Mouse (Mus musculus) ES-E14 (cell line): ENCODE results near the gene Popdc2. TPM values are rescaled to one million over a fixed set of nuclear protein-coding genes. Genes with fewer than 3 reads are reported as not detected.
A peak's percentile ranks its signal among the peaks of the same experiment; 100 is the strongest.

ENCODE experiments used
- DNase-seq: peaks from one replicate; pipeline ENCODE4 v3.0.0-alpha.2; 2013; ENCODE audit warnings: low read depth, low spot score
- H3K27ac ChIP-seq: 2 replicates; pipeline ENCODE4 v1.5.1; 2012; ENCODE audit warnings: low read depth, mild to moderate bottlenecking, low read length, moderate library complexity, mixed read lengths; ENCODE audit not compliant: poor library complexity, insufficient read depth, severe bottlenecking
- H3K36me3 ChIP-seq: 2 replicates; pipeline ENCODE4 v1.6.1; 2012; ENCODE audit warnings: mild to moderate bottlenecking, low read length, moderate library complexity, mixed read lengths; ENCODE audit not compliant: control insufficient read depth, poor library complexity, insufficient read depth, severe bottlenecking
- H3K4me1 ChIP-seq, 2 experiments: fragments of 150-350 bp in 1 of 2; sonication (generic) in 1 of 2; 2 replicates each; pipeline ENCODE4 v1.6.1; 2012; ENCODE audit warnings: low read length in 2 of 2, mild to moderate bottlenecking in 1 of 2, mixed read lengths in 1 of 2; ENCODE audit not compliant: control insufficient read depth in 2 of 2, insufficient read depth in 2 of 2, poor library complexity in 1 of 2
- H3K4me3 ChIP-seq, 2 experiments: fragments of 150-350 bp in 1 of 2; sonication (generic) in 1 of 2; 2 replicates each; pipeline ENCODE4 v1.5.1; 2012; ENCODE audit warnings: low read length in 2 of 2, low read depth in 1 of 2, mild to moderate bottlenecking in 1 of 2, mixed read lengths in 1 of 2; ENCODE audit not compliant: insufficient read depth in 1 of 2, poor library complexity in 1 of 2, severe bottlenecking in 1 of 2
- H3K9ac ChIP-seq: 2 replicates; pipeline ENCODE4 v1.6.1; 2012; ENCODE audit warnings: low read depth, mild to moderate bottlenecking, low read length, mixed read lengths; ENCODE audit not compliant: poor library complexity, insufficient read depth, severe bottlenecking
- H3K9me3 ChIP-seq: fragments of 150-350 bp; sonication (generic); 2 replicates; pipeline ENCODE4 v1.6.1; 2012; ENCODE audit warnings: low read depth, mild to moderate bottlenecking, low read length; ENCODE audit not compliant: control insufficient read depth, insufficient read depth
- CHD2 ChIP-seq: IDR thresholded peaks from 2 replicates; pipeline ENCODE4 v1.6.1; 2014; ENCODE audit warnings: mild to moderate bottlenecking, low read depth, low read length, inconsistent platforms
- HCFC1 ChIP-seq: IDR thresholded peaks from 2 replicates; pipeline ENCODE4 v1.6.1; 2012; ENCODE audit warnings: low read length, inconsistent platforms, borderline replicate concordance; ENCODE audit not compliant: insufficient read depth
- MAFK ChIP-seq: IDR thresholded peaks from 2 replicates; pipeline ENCODE4 v1.6.1; 2014; ENCODE audit warnings: mild to moderate bottlenecking, low read depth, low read length, inconsistent platforms; ENCODE audit not compliant: insufficient read depth
- ZC3H11A ChIP-seq: IDR thresholded peaks from 2 replicates; pipeline ENCODE4 v1.6.1; 2012; ENCODE audit warnings: low read depth, mild to moderate bottlenecking, inconsistent platforms, low read length, borderline replicate concordance
- ZNF384 ChIP-seq: IDR thresholded peaks from 2 replicates; pipeline ENCODE4 v1.6.1; 2012; ENCODE audit warnings: low read depth, low read length, inconsistent platforms
- in situ Hi-C, 2 experiments: fragments of 600-800 bp; cut with MboI; formaldehyde crosslinking; loops; one replicate each; pipeline ENCODE4 v1.15.1; 2025; ENCODE audit warnings: low sequenced_read_pairs in 2 of 2, inconsistent platforms in 1 of 2; ENCODE audit not compliant: unreplicated experiment in 2 of 2
- total RNA-seq: library from RNA; depleted of rRNA; stranded (reverse); fragments of 300-350 nt; gene quantifications from 2 replicates; pipeline ENCODE4 v1.2.3, GENCODE M21; 2012

Gene Popdc2
- total RNA-seq, 1 experiment, result 0.49 TPM

- Histone ChIP-seq H3K9ac (peak within 1 kb of the TSS; percentile 58), H3K27ac (no peak within 1 kb of the TSS), H3K4me3 (peak within 1 kb of the TSS; percentile 47 to 69), H3K9me3 (no peaks in the 10 kb centered on the region), H3K4me1 (peaks cover 3 to 4% of the 10 kb centered on the region in 2 experiments; a peak in 2 of 4 replicates), H3K36me3 (no peaks in the 10 kb centered on the region)
- in situ Hi-C loops, result loop anchor here (10.0 to 25.0 kb wide), 3 partner anchors 143 to 721 kb away; no protein-coding TSS in a partner anchor
- TF ChIP-seq HCFC1 (no peak), MAFK (no peak), ZC3H11A (no peak), ZNF384 (no peak)
- DNase-seq, result peak; percentile 87
Observed at GRCm38 (mm10) chr16:38341396-38342324, 20.3 kb upstream of the Popdc2 start, which contains the start of gene Maats1. Gene Maats1, minus strand, starts transcription at chr16:38342143.

- Histone ChIP-seq H3K27ac (no peak overlapping the region), H3K9me3 (no peaks in the 10 kb centered on the region), H3K36me3 (peaks cover 5% of the 10 kb centered on the region), H3K4me3 (no peak overlapping the region), H3K4me1 (peaks cover 4 to 8% of the 10 kb centered on the region in 2 experiments; a peak in 2 of 4 replicates), H3K9ac (no peak overlapping the region)
- no peak for TF ChIP-seq HCFC1
- TF ChIP-seq ZC3H11A, result peak; percentile 78; the same call in 1 of the 2 replicates
- no peak for TF ChIP-seq CHD2
- TF ChIP-seq MAFK, result no peak
- no peak for TF ChIP-seq ZNF384
- in situ Hi-C loops, result loop anchor here (10.0 to 25.0 kb wide), 3 partner anchors 140 to 717 kb away; no protein-coding TSS in a partner anchor
- DNase-seq, result no peak
Observed at GRCm38 (mm10) chr16:38344941-38345725, 16.9 kb upstream of the Popdc2 start.

- H3K27ac ChIP-seq, result peak within 1 kb of the TSS; percentile 76
- H3K9ac ChIP-seq, result peak within 1 kb of the TSS; percentile 96
- peaks cover 13% of the 10 kb centered on the region for H3K36me3 ChIP-seq
- H3K4me1 ChIP-seq, result peaks cover 2 to 8% of the 10 kb centered on the region in 2 experiments; a peak in 2 of 4 replicates
- peak; percentile 84 for DNase-seq
- in situ Hi-C loops, result loop anchor here (10.0 to 25.0 kb wide), 3 partner anchors 138 to 716 kb away; no protein-coding TSS in a partner anchor
- peak within 1 kb of the TSS; percentile 88 to 94 for H3K4me3 ChIP-seq
- H3K9me3 ChIP-seq, result no peaks in the 10 kb centered on the region
- TF ChIP-seq ZC3H11A (no peak), CHD2 (no peak), ZNF384 (no peak), MAFK (no peak), HCFC1 (no peak; the same call in 1 of the 2 replicates)
Observed at GRCm38 (mm10) chr16:38346529-38347325, 15.3 kb upstream of the Popdc2 start, which contains the start of the genes Cox17 and Gm21987. Gene Cox17, plus strand, starts transcription at chr16:38346991. Gene Gm21987, plus strand, starts transcription at chr16:38347040.

- H3K27ac ChIP-seq, result no peak overlapping the region
- peak overlapping the region; percentile 41; the same call in 1 of the 2 replicates for H3K9ac ChIP-seq
- TF ChIP-seq CHD2 (no peak), ZC3H11A (no peak), HCFC1 (no peak), ZNF384 (no peak), MAFK (no peak)
- H3K36me3 ChIP-seq, result peaks cover 19% of the 10 kb centered on the region
- DNase-seq, result no peak
- in situ Hi-C loops, result loop anchor here (10.0 to 25.0 kb wide), 3 partner anchors 137 to 715 kb away; no protein-coding TSS in a partner anchor
- peaks cover 1 to 8% of the 10 kb centered on the region in 2 experiments; a peak in 2 of 4 replicates for H3K4me1 ChIP-seq
- H3K4me3 ChIP-seq, result peak overlapping the region; percentile 88 to 94
- no peaks in the 10 kb centered on the region for H3K9me3 ChIP-seq
Observed at GRCm38 (mm10) chr16:38347588-38347987, 14.4 kb upstream of the Popdc2 start.
